Mouse (Mus musculus): ENCODE results near the gene Abhd17a.

Abhd17a gene

DNA sequence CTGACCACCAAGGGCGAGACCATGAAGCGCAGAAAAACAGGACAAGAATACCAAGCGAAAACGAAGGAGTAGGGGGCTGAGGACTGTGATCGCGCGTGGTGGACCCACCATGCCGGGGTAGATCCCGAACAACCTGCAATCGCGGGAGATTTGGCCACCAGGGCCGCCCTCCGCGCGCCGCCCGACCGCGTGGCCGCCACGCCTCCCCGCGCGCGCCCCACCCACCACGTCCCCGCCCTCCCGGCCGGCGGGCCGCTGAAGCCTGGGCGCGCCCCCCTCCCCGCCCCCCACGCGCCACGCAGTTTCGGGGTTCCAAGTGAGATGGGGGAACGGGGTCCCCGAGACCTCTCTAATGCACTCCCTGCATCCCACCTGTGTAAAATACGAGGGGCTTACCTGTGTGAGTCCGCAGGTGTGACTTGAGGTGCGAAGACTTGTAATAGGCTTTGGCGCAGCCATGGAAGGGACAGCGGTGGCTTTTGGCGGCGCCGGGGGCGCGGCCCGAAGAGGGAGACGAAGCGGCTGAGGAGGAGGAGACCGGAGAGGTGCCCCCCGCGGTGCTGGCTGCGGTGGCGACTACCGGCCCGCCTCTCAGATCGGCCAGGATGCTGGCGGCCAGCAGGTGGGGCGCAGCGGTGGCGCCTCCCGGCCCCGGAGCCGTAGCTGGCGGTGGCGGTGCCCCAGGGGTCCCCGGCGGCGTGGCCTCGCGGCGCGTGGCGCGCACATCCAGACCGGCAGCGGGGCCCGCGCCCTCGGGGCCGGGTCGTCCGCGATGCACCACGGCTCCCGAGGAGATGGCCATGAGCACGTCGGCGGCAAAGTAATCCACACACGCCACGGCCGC is 13.6 kb downstream of the Abhd17a start:
- DNase-seq (ENCODE audit: low spot score): peak; percentile 65

- no peak for DNase-seq (ENCODE audit: low spot score)
Measured at GRCm38 (mm10) chr10:80575925-80576324, 14.2 kb downstream of the Abhd17a start.

- no peak for DNase-seq (ENCODE audit: low spot score)
Measured at GRCm38 (mm10) chr10:80574896-80575295, 15.2 kb downstream of the Abhd17a start.

GRCm38 (mm10) chr10:80573944-80574343 is 16.2 kb downstream of the Abhd17a start:
- no peak for DNase-seq (ENCODE audit: low spot score)

GRCm38 (mm10) chr10:80572477-80572876 is 17.7 kb downstream of the Abhd17a start:
- DNase-seq (ENCODE audit: low spot score): no peak

- no peak for DNase-seq (ENCODE audit: low spot score)
Measured at GRCm38 (mm10) chr10:80570871-80571836, 19.0 kb downstream of the Abhd17a start.

DNA sequence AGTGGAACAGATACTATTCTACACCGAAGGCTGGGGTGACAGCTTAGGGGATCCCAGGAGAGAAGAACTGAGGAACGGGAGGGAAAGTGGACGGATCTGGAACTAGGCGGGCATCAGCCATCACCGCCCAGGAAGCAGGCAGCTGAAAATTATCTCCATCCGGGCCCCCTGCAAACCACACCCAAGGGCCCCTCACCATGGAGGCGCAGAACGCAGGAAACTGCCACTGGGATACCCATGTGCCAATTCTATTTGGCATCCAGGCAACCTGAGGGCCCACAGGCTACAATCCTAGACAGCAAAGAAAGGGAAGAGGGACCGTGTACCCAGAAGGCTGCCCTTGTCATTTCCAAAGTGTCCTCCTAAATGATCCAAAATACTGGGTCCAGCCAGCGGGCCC is 19.7 kb downstream of the Abhd17a start:
- DNase-seq (ENCODE audit: low spot score): no peak

DNA sequence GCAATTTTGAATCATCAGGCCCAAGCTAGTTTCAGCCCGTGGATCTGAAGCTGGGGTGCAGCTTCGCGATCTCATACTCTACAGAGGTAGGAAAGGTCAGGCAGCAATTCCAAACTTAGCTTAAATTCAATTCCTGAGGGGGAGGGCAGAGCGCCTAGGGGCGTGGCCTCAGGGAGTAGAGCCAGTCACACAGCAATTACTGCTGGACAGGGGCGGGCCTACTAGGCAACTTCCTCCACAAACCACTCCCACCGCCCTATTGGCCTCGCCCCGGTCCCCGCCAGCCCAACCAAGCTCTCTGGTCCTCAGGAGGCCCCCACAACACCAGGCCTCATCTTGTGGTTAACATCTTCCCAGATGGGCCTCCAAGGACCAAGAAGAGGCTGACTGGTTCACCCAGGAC is 20.5 kb downstream of the Abhd17a start:
- DNase-seq (ENCODE audit: low spot score): peak; percentile 65

DNA sequence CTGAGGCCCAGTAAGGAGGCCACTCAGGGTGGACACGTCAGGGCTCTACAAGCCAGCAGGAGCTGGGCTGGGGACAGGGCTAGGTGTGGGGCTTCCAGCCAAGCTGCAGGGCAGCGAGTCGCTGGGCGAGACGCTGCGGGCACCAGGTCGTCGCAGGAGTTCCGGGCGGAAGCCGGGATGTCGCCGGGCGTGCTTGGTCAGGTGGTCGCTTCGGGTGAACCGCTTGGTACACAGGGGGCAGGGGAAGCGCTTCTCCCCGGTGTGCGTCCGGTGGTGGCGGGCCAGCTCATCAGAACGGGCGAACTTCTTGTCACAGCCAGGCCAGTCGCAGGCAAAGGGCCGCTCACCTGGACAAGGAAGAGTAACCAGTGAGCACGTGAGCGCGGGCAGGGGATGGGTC is 21.3 kb downstream of the Abhd17a start:
- no peak for DNase-seq (ENCODE audit: low spot score)

DNA sequence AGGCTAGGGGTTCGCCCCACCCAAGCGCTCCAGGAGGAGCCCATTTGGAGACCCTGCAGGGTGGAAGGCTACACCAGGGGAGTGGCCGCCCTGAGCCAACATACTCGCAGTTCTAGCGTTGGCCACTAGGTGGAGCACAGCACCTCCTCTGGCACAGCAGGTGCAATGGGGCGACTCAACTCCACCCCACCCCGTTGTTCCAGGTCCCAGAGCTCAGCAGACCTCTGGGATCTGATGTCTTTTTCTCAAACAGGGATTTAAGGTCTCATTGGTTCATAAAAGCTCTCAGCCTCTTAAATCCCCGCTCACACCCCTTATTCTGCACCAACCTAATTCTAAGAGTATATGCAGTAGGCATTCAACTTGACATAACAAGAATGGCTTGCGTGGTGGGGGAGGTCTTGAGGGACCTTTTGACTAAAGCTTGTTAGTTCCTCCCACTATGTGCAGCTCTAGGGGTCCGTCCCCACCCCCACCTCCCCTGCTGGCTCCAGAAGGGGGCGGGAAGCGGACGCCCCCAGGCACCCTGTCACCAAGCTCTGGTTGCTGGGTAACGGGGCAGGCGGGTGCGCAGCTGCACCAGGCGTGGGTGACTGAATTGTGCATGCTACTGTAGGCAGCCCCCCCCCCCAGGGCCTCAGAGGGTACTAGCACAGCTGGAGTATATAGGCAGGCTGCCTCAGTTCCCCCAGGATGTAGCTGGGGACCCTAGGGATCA is 23.6 kb downstream of the Abhd17a start:
- DNase-seq (ENCODE audit: low spot score): peak; percentile 88

- DNase-seq (ENCODE audit: low spot score): peak; percentile 94
Measured at GRCm38 (mm10) chr10:80561116-80561944, 28.8 kb downstream of the Abhd17a start, which contains the start of gene Rexo1. TSS of gene Rexo1 (minus strand) at chr10:80561560.

DNA sequence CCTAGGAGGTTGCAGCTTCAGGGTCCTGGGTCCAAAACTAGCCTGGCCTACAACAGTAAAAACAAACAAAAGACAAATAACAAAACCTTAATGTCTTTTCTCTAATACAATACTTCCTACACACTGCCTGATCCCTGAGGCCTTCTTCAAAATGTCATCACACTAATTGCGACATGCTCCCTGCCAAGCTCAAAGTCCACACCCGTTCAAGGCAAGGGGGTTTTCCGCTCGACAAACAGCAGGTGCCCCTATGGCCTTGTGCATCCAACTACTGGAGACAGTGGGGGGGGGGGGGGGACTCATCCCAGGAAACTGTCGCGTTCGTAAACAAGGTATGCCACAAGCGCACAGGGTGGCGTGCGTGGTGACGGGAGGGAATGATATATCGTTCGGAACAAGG is 29.5 kb downstream of the Abhd17a start:
- DNase-seq (ENCODE audit: low spot score): no peak

DNA sequence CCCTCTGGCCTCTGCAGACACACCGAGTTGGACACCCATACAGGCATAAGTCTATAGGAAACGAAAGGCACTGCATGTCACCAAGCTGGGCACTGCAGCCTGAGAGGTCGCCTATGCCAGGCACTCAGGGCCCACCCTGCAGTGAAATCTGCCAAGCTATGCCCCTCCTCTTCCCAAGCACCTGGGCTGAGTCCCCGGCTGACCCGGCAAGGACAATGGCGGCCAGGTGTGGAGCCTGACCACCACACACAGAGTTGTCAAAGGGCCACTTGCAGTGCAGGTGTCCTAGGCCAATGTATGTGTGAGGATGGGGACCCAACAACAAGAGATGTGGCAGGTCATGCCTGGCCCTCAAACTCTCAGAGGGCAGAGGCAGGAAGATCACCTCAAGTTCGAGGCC is 30.7 kb downstream of the Abhd17a start:
- no peak for DNase-seq (ENCODE audit: low spot score)

- peak; percentile 75 for DNase-seq (ENCODE audit: low spot score)
Measured at GRCm38 (mm10) chr10:80557346-80557965, 32.7 kb downstream of the Abhd17a start.

DNA sequence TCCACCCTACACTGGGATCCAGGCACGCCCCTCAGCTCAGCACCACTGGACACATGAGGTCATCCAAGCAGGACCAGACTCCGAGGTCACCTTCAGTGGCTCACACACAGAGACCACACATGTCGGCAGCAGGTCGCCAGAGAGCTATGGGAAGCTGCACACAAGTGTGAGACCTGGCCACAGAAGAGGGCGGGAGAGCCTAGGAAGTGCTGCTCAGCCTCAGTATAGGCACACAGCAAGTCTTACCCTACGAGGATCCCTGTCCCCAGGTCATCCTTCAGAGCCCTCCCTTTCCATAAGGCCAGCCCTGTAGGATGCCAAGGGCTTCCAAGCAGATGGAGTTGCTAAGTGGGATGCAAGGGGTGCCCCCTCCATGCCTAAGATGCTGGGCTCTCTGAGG is 36.1 kb downstream of the Abhd17a start:
- DNase-seq (ENCODE audit: low spot score): no peak

DNA sequence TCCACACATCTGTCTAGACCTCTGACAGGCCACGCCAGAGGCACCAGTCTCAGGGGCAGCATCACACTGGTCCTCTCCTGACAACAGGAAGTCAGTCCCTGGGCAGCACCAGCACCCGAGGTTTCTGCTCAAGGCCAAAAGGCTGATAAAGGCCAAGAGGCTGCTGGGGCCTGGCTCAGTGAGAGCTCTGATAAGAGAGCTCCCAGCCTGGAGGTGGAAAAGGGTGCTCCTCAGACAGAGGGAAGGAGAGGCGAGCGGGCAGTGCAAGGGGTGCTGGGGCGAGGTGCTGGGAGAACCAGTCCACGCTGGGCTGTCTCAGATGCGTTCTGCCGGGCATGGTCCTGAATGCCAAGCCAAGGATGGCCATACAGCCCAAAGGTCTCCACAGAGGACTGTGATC is 36.6 kb downstream of the Abhd17a start:
- DNase-seq (ENCODE audit: low spot score): no peak

GRCm38 (mm10) chr10:80552364-80552763 is 37.8 kb downstream of the Abhd17a start:
- no peak for DNase-seq (ENCODE audit: low spot score)

- no peak for DNase-seq (ENCODE audit: low spot score)
Measured at GRCm38 (mm10) chr10:80549279-80549678, 40.9 kb downstream of the Abhd17a start.

- peak; percentile 59 for DNase-seq (ENCODE audit: low spot score)
Measured at GRCm38 (mm10) chr10:80548428-80549006, 41.6 kb downstream of the Abhd17a start.

GRCm38 (mm10) chr10:80547539-80547938 is 42.6 kb downstream of the Abhd17a start:
- no peak for DNase-seq (ENCODE audit: low spot score)
